Mouse (Mus musculus) spleen, postnatal 36 days (tissue): ENCODE data around the gene Gm11127.
"Not testable (repeated sequence)": the region's sequence is repeated elsewhere in the genome, so short reads cannot be mapped to it uniquely, and the experiment has no call there.

Experiments
- DNase-seq, 2 experiments: peaks; one replicate each; pipeline ENCODE4 v3.0.0; 2022; ENCODE audit warnings: low spot score in 2 of 2, mixed read lengths in 1 of 2

Gm11127 gene

DNA sequence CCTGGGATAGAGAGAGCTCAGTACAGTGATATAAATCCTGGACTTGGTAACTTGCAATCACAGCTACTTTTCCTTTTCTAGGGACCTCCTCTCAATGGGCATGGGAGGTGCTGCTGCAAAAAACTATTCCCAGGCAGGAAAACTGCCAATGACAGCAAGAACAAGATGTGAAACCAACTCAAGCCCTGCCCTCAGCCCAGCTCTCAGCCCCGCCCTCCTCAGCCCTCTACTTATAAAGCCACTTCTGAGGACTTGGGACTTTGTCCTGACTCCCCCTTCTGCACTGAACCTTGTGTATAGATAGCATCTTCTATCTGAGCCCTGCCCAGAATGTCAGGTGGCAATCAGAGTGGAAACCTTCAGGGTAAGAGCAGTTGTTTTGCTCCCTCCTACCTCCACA lies at the start of gene Gm11127:
TSS of gene Gm11127 (minus strand) at position 10 of the 400 bp plus-strand sequence.
- not testable (repeated sequence) for DNase-seq

DNA sequence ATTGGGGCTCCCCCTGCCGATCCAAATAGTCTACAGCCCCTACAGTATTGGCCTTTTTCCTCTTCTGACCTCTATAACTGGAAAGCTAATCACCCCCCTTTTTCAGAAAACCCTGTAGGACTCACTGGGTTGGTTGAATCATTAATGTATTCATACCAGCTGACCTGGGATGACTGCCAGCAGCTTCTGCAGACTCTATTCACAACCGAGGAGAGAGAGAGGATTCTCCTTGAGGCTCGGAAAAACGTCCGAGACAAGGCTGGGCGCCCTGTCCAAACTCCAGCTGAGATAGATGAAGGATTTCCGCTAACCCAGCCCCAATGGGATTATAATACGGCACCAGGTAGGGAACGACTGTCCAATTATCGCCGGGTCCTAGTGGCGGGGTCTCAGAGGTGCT lies 43.9 kb upstream of the Gm11127 start:
- DNase-seq, result not testable (repeated sequence)

DNA sequence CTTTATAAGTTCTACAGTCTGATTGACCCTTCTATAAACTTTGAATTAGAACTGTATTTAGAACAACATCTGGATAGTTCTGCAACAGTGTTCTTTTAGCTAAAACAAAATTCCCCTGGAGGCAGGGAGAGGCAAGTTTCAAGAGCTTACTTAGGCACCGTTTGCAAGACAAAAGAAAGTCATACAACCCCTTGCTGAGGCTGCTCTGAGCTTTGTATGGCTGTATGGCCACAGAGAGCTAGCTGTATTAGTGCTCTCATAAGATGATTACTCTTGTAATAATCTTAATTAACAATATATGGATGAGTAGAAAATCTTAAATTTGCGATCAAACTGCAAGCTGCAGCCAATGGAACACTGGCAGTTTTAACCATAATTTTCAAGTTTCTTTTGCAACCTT lies 41.4 kb upstream of the Gm11127 start:
- not testable (repeated sequence) for DNase-seq

DNA sequence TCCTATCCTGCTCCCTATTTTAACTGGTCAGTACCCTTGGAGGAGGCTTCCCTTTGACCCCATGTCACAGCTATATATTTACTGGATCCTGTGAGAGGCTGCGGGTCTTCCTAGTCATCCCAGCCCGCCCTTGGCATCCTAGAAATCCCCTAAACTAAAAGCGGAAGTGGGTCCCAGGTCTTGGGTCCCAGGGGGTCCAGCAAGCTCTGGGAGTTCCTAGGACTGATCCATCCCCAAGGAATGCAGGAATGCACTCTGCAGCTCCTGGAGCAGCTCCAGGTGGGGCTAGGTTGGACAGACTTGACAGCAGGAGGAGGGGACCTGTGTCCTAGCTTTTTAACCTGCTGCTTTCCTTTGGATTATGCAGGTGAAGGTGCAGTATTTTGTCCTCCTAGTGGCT lies 35.8 kb upstream of the Gm11127 start:
- DNase-seq, result no peak

DNA sequence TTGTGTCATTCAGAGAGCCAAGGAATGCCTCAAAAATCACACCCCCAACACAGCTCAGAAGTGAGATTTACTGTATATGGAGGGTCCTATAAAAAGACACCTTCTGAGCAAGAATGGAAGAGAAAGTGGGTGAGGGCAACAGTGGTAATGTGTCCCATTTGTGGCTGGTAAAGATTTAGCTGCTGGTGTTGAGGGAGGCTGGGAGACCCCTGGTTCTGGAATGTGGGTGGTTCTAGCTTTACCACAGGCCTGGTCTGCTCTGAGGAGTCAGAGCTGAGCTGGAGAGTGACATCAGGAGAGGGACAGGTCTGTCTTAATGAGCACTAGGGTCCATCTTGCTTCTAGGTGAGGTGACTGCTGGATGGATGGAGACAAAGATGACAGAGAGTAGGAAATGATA lies 34.3 kb upstream of the Gm11127 start:
- DNase-seq, result not testable (repeated sequence)

DNA sequence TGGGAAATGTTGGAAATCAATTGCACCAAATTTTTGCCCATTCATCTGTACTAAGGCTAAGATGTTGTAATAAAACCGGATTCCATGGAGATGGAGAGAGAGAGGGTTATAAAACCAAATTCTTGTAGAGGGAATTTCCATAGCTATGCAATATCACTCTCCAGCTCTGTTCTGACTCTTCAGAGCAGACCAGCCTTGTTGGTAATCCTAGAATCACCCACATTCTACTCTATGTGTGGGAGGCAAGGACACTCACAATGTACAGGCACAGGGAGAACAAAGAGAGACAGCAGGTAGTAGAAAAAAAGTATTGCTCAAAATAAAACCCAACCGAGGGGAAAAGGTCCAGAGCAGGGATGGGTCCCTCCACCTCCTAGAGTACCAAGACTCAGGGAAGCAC lies 33.8 kb upstream of the Gm11127 start:
- not testable (repeated sequence) for DNase-seq

DNA sequence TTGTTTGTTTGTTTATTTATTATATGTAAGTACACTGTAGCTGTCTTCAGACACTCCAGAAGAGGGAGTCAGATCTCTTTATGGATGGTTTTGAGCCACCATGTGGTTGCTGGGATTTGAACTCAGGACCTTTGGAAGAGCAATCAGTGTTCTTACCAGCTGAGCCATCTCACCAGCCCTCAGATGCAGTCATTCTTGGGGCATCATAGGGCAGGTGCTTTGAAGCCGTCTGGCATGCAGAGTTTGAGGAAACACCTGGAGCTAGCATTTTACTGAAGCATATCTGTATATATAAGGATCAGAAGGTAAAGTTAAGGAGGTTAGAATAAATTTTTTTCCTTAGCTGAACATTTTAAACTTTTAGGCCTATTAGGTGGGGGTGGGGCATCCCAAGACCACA lies 27.8 kb upstream of the Gm11127 start:
- not testable (repeated sequence) for DNase-seq

DNA sequence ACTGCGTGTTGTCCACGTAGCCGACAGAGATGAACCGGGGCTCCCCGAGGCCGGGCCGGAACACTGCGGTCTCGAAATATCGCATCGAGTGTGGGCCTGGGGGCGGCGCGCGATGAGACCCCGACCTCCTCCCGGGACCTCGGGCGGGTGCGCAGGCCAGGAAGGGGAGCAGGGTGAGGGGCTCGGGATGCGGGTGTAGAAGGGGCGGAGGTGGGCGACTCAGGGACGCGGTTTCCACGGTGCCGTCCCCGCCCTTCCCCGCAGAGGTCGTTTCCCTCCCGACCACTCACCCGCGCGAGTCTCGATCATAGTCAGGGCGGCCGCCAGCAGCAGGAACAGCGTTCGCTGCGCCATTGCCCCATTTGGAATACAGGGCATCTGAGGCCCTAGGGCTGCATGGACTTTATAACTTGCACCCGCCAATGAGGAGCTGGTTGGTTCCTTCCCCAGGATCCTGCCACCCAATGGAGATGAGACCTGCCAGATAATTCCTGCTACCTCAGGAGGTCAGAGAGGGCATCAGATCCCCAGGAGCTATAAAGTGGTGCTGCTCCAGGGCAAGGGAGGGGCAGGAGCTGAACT lies 25.8 kb upstream of the Gm11127 start:
- DNase-seq, result no peak

DNA sequence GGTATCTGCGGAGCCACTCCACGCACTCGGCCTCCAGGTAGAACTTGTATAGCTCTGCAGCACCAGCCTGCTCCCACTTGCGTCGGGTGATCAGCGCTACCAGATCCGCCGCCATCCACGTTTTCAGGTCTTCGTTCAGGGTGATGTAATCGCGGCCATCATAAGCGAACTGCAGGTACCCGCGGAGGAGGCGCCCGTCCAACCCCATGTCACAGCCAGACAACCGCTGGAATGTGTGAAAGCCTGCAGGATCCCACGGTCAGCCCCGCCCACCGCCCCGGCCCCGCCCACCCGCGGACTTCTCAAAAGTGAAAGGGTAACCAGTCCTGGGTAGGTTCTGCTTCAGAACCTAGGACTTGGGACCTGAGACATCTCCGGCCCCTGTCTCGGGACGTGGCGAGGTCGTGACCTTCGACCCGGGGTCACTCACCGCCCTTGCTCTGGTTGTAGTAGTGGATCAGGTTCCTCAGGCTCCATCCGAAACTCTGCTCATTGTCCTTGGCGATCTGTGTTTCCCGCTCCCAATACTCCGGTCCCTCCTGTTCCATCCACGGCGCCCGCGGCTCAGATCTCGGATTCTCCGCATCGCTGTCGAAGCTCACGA lies 25.2 kb upstream of the Gm11127 start:
- DNase-seq, result no peak

DNA sequence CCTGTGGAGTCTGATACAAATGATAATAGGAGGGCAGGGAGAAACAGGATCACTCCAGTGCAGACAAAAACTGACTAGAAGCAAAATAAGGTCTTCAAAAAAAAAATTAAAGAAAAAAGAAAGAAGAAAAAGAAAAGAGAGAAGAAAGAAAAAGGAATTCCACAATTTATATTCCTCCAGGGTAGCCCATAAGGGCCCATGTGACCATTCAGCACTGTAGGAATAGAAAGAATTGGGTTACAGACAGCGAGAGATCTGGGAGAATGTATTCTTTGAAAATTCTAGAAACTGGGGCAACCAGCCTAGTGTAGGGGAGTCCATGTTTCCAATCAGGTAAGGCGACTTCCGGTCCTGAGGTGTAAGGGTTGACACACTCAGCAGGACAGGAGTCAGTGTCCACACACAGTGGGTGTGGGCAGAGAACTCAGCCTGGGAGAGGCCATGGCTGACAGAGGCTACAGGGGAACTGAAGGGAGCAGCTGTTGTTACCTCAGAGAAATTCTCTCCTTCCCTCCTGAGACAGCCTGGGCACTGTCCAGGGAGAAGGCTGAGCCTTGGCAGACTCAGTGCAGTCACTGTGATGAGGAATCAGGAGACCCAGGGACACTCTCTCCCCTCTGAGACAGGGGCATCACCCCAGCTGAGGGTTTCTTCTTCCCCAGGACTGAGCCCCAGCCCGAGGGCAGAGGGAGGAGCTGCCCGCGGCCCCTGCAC lies 24.5 kb upstream of the Gm11127 start:
- not testable (repeated sequence) for DNase-seq

DNA sequence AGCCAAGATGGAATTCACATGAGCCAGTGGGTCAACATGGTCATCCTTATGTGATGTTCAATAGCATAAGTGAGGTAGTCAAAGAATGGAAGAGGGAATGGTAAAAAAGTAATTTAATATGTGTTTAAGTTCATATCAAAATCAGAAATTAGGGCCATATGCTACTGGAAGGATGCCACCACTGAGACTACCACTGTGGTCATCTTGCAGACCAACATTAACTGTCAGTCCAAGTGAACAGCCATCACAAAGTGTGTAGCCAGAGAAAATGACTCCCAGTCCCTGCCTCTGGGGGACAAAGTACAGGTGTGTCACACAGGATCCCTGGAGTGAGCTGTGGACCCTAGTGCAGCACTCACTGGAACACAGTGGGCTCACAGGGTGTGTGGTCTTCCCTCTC lies 23.7 kb upstream of the Gm11127 start:
- DNase-seq, result not testable (repeated sequence)

DNA sequence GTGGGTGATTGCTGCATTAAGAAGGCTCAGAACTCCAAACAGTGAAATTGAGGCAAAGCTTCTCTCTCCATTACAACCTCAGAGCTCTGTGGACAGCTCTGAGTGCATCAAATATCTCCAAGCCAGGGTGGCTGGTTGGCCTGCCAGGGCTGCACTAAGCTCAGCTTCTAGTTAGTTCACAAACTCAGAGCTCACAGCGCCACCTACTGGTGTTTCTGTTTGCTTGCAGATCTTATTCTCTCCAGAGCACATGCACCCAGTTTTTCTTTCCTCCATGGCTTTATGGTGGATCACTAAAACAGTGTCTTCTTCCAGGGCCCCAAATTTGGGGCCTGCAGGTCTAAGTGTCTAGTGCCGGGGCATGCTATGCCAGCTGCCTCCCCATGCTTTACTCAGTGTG lies 2.7 kb upstream of the Gm11127 start:
- peak; percentile 81 to 87 for DNase-seq

DNA sequence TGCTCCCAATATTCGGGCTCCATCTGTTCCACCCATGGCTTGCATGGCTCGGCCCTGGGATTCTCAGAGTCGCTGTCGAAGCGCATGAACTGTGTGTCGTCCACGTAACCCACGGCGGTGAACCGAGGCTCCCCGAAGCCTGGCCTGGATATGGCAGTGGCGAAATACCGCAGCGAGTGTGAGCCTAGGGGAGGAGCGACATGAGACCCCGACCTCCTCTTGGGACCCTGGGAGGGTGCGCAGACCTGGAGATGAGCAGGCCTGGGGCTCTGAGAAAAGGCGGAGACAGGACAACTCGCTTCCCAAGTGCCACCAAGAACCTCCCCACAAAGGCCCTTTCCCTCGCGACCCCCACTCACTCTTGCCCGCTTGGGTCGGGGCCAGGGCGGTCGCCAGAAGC lies 244 bp downstream of the Gm11127 start:
- DNase-seq, result not testable (repeated sequence)

DNA sequence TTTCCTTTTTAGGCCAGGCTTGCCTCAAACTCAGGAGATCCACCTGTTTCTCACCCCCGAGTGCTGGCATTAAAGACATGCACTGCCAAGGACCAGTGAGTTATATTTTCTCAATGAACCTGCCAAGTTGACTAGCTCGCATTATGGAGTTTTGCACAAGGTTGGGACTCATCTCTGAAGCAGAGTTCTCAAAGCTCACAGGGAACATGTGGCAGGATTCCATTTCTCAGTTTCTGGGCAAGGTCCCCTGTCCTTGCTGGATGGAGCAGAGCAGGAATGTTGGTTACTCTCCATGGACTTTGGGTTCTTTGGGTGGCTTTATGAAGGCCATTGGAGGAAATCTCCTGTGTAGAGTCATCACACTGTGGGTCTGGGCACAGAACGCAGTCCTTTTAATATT lies 14.9 kb downstream of the Gm11127 start:
- no peak for DNase-seq

DNA sequence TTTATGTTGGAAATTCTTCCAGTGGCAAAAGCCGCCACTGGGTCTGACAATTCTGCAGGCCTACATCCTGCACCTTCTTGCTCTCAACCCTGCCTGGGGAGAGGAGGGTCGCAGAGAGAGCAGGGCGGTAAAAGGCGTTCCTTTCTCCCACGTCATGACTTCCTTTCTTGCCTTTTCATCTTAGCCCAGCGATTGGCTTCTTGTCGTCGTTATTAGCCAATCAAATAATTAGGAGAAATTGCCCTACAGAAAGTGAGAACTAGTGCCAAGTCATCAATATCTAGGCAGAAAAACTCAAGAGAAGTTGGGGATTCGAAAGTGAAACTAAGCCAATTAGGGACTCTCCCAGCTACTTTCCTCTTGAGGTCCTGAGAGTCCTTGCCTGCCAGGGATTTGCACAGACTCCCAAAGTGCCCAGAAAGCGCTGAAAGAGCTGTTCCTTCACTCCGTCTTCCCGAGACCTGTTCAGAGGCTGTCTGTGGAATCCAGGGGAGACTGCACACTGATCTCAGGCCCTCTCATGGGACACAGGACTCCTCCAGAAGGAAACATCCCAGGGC lies 15.5 kb downstream of the Gm11127 start, which contains the start of the genes H2-T22 and Gm6034:
TSS of gene H2-T22 (minus strand) at position 138 of the 560 bp plus-strand sequence.
TSS of gene Gm6034 (plus strand) at position 352 of the 560 bp plus-strand sequence.
- peak; percentile 90 to 94 for DNase-seq

DNA sequence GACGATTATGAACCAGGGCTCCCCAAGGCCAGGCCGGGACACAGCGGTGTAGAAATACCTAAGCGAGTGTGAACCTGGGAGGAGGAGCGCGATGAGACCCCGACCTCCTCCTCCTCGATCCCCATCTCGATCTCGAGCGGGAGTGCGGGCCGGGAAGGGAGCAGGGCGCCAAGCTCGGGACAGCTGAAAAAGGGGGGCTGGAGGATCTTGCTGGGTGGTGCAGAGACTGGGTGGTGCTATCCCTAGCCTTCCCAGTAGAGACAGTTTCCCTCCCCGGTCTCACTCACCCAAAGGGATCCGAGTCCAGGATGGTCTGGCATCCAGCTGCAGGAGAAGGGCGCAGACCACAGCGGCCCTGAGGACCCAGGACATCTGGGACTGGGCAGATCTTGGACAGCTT lies 16.1 kb downstream of the Gm11127 start:
- DNase-seq, result not testable (repeated sequence)

DNA sequence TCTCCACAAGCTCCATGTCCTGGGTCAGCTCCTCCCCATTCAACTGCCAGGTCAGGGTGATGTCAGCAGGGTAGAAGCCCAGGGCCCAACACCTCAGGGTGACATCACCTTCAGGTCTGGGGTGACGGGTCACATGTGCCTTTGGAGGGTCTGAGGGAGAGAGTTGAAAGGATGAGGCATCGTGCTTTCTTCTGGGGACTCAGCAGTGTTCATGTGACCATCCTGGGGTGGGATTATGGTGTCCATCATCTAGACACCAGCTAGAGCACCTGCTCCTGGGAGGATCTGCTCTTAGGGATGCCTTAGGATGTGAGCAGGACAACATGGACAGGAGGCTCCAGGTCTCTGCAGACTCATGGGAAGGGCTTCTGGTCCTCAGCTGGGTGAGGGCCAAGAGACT lies 17.6 kb downstream of the Gm11127 start:
- not testable (repeated sequence) for DNase-seq

DNA sequence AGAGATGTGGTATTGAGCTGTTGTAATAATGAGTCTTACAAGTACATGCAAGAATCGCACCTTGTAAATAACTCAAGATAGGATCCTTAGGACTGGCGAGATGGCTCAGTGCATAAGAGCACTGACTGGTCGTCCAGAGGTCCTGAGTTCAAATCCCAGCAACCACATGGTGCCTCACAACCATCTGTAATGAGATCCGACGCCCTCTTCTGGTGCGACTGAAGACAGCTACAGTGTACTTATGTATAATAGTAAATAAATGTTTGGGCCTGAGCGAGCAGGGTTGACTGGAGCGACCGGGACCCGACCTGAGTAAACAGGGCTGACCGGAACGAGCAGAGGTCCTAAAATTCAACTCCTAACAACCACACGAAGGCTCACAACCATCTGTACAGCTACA lies 22.0 kb downstream of the Gm11127 start:
- not testable (repeated sequence) for DNase-seq

DNA sequence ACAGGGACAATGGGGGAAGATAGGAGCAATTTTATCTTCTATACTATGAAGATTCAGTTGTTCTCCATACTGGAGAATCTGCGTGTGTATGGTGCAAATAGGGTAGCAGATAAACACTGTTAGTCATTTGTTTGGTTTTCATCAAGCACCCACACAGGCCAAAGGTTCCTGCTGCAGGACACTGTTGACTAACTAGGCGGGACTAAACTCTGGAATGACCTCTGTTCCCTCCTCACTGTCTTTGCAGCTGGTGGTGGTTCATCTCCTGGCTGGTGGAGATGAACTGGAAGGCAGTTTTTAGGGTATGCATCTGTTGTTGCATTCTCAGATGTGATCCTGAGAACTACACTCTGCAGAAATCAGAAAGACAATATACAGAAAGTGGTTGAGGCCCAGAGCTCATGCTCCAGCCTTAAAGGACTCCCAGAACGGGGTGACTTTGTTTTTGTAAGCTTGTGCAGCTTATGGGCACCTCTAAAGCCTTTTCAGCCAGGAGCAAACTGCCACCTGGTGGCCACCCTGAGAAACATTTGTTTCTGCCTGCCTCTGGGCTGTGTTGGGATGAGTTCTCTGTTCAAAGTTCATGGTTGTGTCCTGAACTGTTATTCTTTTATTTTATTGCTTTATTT lies 23.0 kb downstream of the Gm11127 start:
- DNase-seq, result peak; percentile 70 to 72

DNA sequence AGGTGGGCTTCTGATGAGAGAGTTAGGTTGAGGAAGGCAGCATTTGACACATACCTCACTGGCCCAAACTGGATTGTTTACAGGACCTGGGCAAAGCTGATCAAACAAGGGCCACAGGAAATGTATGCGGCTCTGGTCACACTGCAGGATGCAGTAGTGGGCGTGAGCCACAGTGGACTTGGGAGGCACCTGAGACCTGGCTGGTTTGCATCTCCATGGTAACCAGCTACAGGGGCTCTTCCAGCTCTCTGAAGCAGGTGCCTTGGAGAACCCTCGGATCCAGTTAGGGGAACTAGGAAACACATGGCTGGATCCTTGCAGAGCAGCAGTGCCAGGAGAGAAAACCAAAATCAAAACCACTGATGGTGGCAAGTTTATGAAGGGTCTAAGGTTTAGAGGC lies 23.6 kb downstream of the Gm11127 start:
- DNase-seq, result not testable (repeated sequence)

DNA sequence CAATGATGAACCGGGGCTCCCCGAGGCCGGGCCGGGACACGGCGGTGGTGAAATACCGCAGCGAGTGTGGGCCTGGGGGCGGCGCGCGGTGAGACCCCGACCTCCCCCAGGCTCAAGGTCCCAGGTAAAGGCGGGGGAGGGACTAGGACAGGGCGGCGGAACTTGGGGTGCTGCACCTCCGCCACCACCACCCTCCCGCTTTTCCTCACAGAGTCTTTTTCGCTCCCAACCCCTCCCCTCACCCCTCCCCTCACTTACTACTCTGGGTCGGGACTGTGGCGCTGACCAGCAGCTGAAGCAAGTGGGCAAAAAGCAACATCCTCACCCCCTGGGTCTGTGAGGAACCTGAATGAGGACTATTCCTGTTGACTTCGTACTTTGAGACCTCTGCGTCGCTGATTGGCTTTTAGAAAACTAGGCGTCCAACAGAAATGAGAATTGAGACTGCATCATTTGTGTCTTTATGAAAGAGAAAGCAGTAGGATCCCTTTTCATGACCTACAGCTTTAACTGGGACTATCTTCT lies 25.8 kb downstream of the Gm11127 start, which contains the start of gene H2-T23:
TSS of gene H2-T23 (minus strand) at position 505 of the 525 bp plus-strand sequence.
- peak; percentile 83 to 89 for DNase-seq
